Mouse (Mus musculus) bone marrow macrophage, adult 2 months (primary cell): ENCODE results near the gene Elavl3.

ENCODE experiments used
- CTCF ChIP-seq: IDR thresholded peaks from 2 replicates; pipeline ENCODE4 v1.5.1; 2012; ENCODE audit warnings: low read depth, mild to moderate bottlenecking, low read length, moderate library complexity
- POLR2A ChIP-seq: IDR thresholded peaks from 2 replicates; pipeline ENCODE4 v1.6.1; 2012; ENCODE audit warnings: mild to moderate bottlenecking, low read depth, low read length, borderline replicate concordance

DNA sequence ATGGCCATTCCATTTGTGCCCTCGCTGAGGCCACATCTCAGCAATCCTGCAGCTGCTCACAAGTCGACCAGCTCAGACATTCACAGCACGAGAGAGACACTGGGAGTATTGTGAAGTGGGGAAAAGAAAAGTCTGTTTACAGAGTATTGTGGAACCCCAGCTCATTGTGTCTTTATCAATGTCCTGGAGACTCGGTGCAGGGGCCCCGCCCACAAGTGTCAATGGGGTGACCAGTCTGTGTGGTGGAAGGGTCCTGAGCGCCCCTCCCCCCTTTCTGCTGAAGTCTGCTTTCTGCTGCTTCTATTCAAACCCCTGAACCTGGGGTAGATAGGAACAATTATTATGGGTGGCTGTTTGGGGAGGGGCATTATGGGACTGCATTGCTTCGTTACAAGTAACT is 23.4 kb downstream of the Elavl3 start:
- TF ChIP-seq CTCF: no peak
- TF ChIP-seq POLR2A: no peak
